Mouse (Mus musculus) T-helper 2 cell (primary cell): ENCODE measurements at regions not wholly inside any gene's neighbourhood (a gene's known extent, or its start where the extent isn't known, plus 50 kb on each side); places are given as distances from the start of the nearest gene placed in this dataset.

Experiments used
- in situ Hi-C: fragments of 300-600 bp; cut with MboI, MseI; formaldehyde crosslinking; loops from one replicate; pipeline ENCODE4 v1.15.1; 2025; ENCODE audit warnings: high pct_unique_total_duplicates

DNA sequence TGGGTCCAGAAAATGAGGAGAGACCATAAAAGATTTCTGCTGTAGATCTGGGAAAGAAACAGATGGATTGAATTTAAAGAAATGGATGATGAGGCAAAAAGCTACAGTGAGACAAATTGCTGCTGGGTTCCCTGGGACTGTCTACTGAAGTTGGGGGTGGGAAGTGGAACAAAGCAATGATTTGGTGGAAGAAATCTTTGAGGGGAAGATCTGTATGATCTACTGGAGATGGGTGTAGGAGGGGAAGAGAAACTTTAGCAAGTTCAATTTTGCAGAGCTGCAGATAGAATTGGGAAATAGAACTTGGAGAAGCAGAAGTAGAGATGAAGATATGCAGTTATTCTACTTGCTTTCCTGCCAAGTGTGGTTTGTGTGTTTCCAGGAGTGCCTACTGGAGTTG is 5478.8 kb downstream of the 9330182O14Rik start:
- in situ Hi-C loops = no loop called here

- in situ Hi-C loops = loop anchor here (10.0 kb wide), 1 partner anchor 1351 kb away; no protein-coding TSS in a partner anchor
Measured at GRCm38 (mm10) chr15:45646256-45646655, 5512.1 kb downstream of the 9330182O14Rik start.

DNA sequence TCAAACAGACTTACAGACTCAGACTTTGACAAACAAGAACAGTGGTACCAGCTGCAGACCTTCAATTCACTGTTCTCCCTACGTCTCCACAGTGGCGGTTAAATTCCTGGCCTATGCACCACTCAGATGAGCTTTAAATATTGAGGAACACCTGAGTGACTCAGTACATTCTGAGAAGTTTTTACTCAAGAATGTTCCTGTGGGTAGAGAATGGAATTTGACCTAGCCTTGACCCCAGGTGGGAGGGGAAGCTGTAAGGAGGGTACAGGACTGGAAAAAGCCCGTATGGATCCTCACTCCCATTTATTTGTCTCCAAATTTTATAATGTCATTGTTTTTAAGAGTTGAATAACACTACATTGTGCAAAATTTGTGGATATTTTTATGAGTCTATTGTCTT is 5529.4 kb downstream of the 9330182O14Rik start:
- in situ Hi-C loops = no loop called here

DNA sequence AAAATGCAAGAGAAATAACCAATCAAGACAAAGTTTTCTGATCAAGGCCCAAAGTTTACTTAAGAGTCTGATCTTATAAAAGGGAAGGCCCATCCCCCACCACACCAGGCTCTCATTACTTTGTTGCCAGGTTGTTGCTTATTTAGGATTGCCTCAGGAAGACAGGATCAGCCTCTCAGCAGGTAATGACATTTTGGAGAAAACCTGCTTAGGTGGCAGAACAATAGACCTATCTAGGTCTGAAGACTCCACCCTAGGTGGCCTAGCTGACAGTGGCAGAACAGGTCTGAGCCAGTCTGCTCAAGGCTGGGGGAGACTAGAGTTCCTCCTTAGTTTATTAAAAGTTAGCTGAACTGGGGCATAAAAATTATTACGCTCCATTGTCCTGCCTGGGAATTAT is 5555.3 kb downstream of the 9330182O14Rik start:
- in situ Hi-C loops = loop anchor here (25.0 kb wide), 1 partner anchor 1327 kb away; no protein-coding TSS in a partner anchor

GRCm38 (mm10) chr15:45690026-45690425 is 5555.9 kb downstream of the 9330182O14Rik start:
- in situ Hi-C loops = loop anchor here (25.0 kb wide), 1 partner anchor 1328 kb away; no protein-coding TSS in a partner anchor

DNA sequence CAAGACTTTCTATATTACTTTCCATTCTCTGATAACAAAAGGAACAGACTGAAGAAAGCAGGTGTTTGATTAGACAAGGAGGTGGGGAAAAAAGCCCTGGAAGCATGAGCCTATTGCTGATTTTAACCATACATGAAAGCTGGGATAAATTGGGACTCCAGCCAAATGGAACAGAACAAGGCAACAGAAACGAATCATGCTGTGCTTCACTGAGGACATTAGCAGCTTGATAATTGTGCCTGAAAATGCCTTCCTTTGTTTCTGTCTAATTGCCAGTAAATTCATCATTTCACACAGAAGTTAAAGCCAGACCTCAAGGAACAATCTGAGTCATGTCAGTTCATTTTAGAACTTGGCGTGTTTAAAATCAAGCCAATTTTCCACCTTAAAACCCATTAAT is 5576.9 kb downstream of the 9330182O14Rik start:
- in situ Hi-C loops = no loop called here

DNA sequence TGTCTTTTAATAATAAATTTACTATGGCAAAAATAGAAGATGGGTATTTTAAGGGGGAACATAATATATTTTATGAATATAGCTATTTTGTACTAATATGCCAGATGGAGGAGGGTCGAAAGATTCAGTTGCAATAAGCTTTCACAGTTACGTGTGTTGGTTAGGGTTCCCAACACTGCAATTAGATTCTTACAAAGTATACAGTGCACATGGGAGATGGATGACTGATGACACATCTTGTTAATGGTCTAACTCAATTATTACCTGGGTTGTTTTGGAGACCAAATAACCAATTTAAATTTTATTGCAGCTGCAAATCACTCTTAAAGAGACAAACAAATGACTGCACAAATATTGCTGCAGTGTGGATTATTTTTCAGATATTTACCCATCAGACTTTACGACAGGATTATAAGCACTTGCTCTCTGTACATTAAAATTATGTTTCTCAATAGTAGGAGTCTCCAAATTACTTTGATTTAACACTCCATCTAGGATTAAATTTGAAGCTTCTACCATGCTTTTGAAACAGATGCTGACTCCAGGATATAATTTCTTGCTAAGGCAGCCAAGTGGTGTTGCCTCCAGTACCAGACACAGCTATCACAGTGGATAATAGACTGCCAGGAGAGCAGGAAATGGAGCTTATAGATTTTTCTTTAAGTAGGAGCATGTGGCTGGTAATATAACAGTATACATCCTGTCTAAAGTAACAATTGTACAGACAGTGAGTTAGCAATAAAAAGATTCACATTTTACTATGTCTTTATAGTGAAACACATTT is 5596.4 kb downstream of the 9330182O14Rik start:
- in situ Hi-C loops = no loop called here

DNA sequence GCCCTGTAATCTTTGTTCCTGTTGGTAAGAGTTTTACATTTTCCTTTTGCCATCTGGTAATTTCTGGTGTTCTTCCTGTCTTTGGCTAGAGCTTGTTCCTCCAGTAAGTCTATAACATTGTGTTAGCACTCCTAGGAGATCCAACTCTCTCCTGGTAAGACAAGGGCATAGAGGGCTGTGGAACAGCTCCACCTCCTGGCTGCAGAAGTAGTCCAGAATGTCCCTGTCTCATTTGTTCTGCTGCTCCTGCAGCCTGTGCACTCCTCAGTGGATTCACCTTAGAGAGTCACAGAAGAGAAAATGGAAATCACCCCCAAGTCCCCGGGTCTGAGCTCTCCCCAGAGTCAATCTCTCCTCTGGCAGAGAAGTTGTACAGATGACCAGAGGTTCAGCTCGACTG is 5629.1 kb downstream of the 9330182O14Rik start:
- in situ Hi-C loops = no loop called here
